Mouse (Mus musculus) stomach, embryonic 16.5 days (tissue): Measurements from ENCODE around the gene Fbxl3. TPM values are rescaled to one million over a fixed set of nuclear protein-coding genes. Genes with fewer than 3 reads are reported as not detected.
A peak's percentile ranks its signal among the peaks of the same experiment; 100 is the strongest.

Source experiments
- ATAC-seq: fragments of 200-750 bp; cut with Nextera tagmentation; 2 replicates; pipeline ENCODE4 v1.8.0; 2017; ENCODE audit warnings: moderate number of reproducible peaks, moderate TSS enrichment; ENCODE audit not compliant: insufficient read depth, low FRiP score
- H3K27ac ChIP-seq: fragments of 300-500 bp; sonication (generic); 2 replicates; pipeline ENCODE4 v1.5.1; 2014; ENCODE audit warnings: low read length
- H3K27me3 ChIP-seq: fragments of 300-500 bp; sonication (generic); 2 replicates; pipeline ENCODE4 v1.6.1; 2014; ENCODE audit warnings: low read length, control low read depth, mixed read lengths; ENCODE audit not compliant: control insufficient read depth, insufficient read depth
- H3K36me3 ChIP-seq: fragments of 300-500 bp; sonication (generic); 2 replicates; pipeline ENCODE4 v1.6.1; 2014; ENCODE audit warnings: low read length; ENCODE audit not compliant: control insufficient read depth, insufficient read depth
- H3K4me1 ChIP-seq: fragments of 300-500 bp; sonication (generic); 2 replicates; pipeline ENCODE4 v1.6.1; 2014; ENCODE audit warnings: low read length, control low read depth, mixed read lengths; ENCODE audit not compliant: control insufficient read depth, insufficient read depth
- H3K4me2 ChIP-seq: fragments of 300-500 bp; sonication (generic); 2 replicates; pipeline ENCODE4 v1.6.1; 2014; ENCODE audit warnings: low read depth, low read length, mixed read lengths
- H3K4me3 ChIP-seq: fragments of 300-500 bp; sonication (generic); replicated peaks from 2 replicates; pipeline ENCODE4 v1.5.1; 2014; ENCODE audit warnings: mild to moderate bottlenecking, low read length
- H3K9ac ChIP-seq: fragments of 300-500 bp; sonication (generic); 2 replicates; pipeline ENCODE4 v1.6.1; 2014; ENCODE audit warnings: low read length
- H3K9me3 ChIP-seq: fragments of 300-500 bp; sonication (generic); replicated peaks from 2 replicates; pipeline ENCODE4 v1.6.1; 2016; ENCODE audit warnings: low read length, control low read depth; ENCODE audit not compliant: control insufficient read depth
- WGBS: fragments of 180-500 bp; shearing (Covaris S2); extraction: QIAGEN DNeasy Blood & Tissue Kit; methylation state at CpG from one replicate; pipeline ENCODE4 v1.1.7; 2014; 5-methylcytosine and 5-hydroxymethylcytosine counted together
- polyA plus RNA-seq: library from polyadenylated mRNA; unstranded; fragments of >200 nt; fragmentation: Nextera tagmentation; extraction: Ambion mirVana; gene quantifications from 2 replicates; pipeline ENCODE4 v1.2.1, GENCODE M21; 2015

Gene Fbxl3
- polyA plus RNA-seq, 1 experiment from 2014 or later: 22.1 TPM

GRCm38 (mm10) chr14:103059495-103059894 lies 39.9 kb downstream of the Fbxl3 start:
- no peaks in the 10 kb centered on the region for H3K9me3 ChIP-seq
- no peak overlapping the region for H3K9ac ChIP-seq
- H3K4me1 ChIP-seq: no peaks in the 10 kb centered on the region
- no peak overlapping the region for H3K27ac ChIP-seq
- no peaks in the 10 kb centered on the region for H3K27me3 ChIP-seq
- H3K36me3 ChIP-seq: no peaks in the 10 kb centered on the region
- no peak overlapping the region for H3K4me2 ChIP-seq
- WGBS: 80% methylated on average over 10 of the region's 10 CpGs
- no peak for ATAC-seq
- H3K4me3 ChIP-seq: no peak overlapping the region

- Histone ChIP-seq H3K4me2 (no peak overlapping the region), H3K9me3 (no peaks in the 10 kb centered on the region), H3K4me3 (no peak overlapping the region), H3K27ac (no peak overlapping the region), H3K36me3 (no peaks in the 10 kb centered on the region), H3K9ac (no peak overlapping the region), H3K27me3 (no peaks in the 10 kb centered on the region), H3K4me1 (no peaks in the 10 kb centered on the region)
- WGBS: 32% methylated on average over 1 of the region's 1 CpGs
- no peak for ATAC-seq
Observed at GRCm38 (mm10) chr14:103058998-103059397, 40.4 kb downstream of the Fbxl3 start.

- ATAC-seq: no peak
- WGBS: 89% methylated on average over 7 of the region's 7 CpGs
- no peak overlapping the region for H3K9ac ChIP-seq
- H3K27me3 ChIP-seq: no peaks in the 10 kb centered on the region
- H3K9me3 ChIP-seq: no peaks in the 10 kb centered on the region
- no peaks in the 10 kb centered on the region for H3K4me1 ChIP-seq
- no peak overlapping the region for H3K4me3 ChIP-seq
- H3K36me3 ChIP-seq: no peaks in the 10 kb centered on the region
- H3K4me2 ChIP-seq: no peak overlapping the region
- no peak overlapping the region for H3K27ac ChIP-seq
Observed at GRCm38 (mm10) chr14:103056601-103057000, 42.8 kb downstream of the Fbxl3 start.

- 84% methylated on average over 13 of the region's 13 CpGs for WGBS
- no peak overlapping the region for H3K9ac ChIP-seq
Observed at GRCm38 (mm10) chr14:103054731-103055130, 44.6 kb downstream of the Fbxl3 start.

GRCm38 (mm10) chr14:103051159-103051769 lies 48.1 kb downstream of the Fbxl3 start:
- peak; percentile 90 for ATAC-seq
- no peaks in the 10 kb centered on the region for H3K9me3 ChIP-seq
- 31% methylated on average over 8 of the region's 8 CpGs for WGBS

More at GRCm38 (mm10) chr14:103054731-103055130, 44.6 kb downstream of the Fbxl3 start:
- Histone ChIP-seq H3K36me3 (no peaks in the 10 kb centered on the region), H3K4me2 (no peak overlapping the region), H3K4me1 (no peaks in the 10 kb centered on the region), H3K4me3 (no peak overlapping the region), H3K9me3 (no peaks in the 10 kb centered on the region), H3K27me3 (no peaks in the 10 kb centered on the region), H3K27ac (no peak overlapping the region)
- ATAC-seq: no peak

GRCm38 (mm10) chr14:103048292-103049086 lies 50.9 kb downstream of the Fbxl3 start:
- H3K27ac ChIP-seq: no peak overlapping the region
- no peak for ATAC-seq
- no peaks in the 10 kb centered on the region for H3K4me1 ChIP-seq
- H3K9me3 ChIP-seq: no peaks in the 10 kb centered on the region
- H3K4me3 ChIP-seq: no peak overlapping the region
- H3K36me3 ChIP-seq: no peaks in the 10 kb centered on the region
- no peak overlapping the region for H3K4me2 ChIP-seq
- WGBS: 76% methylated on average over 11 of the region's 11 CpGs
- no peak overlapping the region for H3K9ac ChIP-seq
- no peaks in the 10 kb centered on the region for H3K27me3 ChIP-seq

More at GRCm38 (mm10) chr14:103051159-103051769, 48.1 kb downstream of the Fbxl3 start:
- H3K27ac ChIP-seq: no peak overlapping the region
- no peak overlapping the region for H3K9ac ChIP-seq
- H3K27me3 ChIP-seq: no peaks in the 10 kb centered on the region
- no peaks in the 10 kb centered on the region for H3K36me3 ChIP-seq
- H3K4me2 ChIP-seq: no peak overlapping the region
- no peaks in the 10 kb centered on the region for H3K4me1 ChIP-seq
- no peak overlapping the region for H3K4me3 ChIP-seq

GRCm38 (mm10) chr14:103046677-103047076 lies 52.7 kb downstream of the Fbxl3 start, which contains the start of gene Acod1:
Gene Acod1 (plus strand): TSS chr14:103046977.
- H3K4me1 ChIP-seq: no peaks in the 10 kb centered on the region
- WGBS: 71% methylated on average over 2 of the region's 2 CpGs
- H3K27me3 ChIP-seq: no peaks in the 10 kb centered on the region
- no peak within 1 kb of the TSS for H3K9ac ChIP-seq
- no peak within 1 kb of the TSS for H3K4me2 ChIP-seq
- ATAC-seq: no peak
- H3K27ac ChIP-seq: no peak within 1 kb of the TSS
- no peak within 1 kb of the TSS for H3K4me3 ChIP-seq
- no peaks in the 10 kb centered on the region for H3K9me3 ChIP-seq
- no peaks in the 10 kb centered on the region for H3K36me3 ChIP-seq

- Histone ChIP-seq H3K9me3 (no peaks in the 10 kb centered on the region), H3K4me1 (no peaks in the 10 kb centered on the region; the same call in 1 of the 2 replicates), H3K9ac (no peak overlapping the region), H3K4me3 (no peak overlapping the region), H3K4me2 (no peak overlapping the region), H3K36me3 (no peaks in the 10 kb centered on the region), H3K27me3 (no peaks in the 10 kb centered on the region), H3K27ac (no peak overlapping the region)
- ATAC-seq: no peak
- WGBS: 81% methylated on average over 3 of the region's 3 CpGs
Observed at GRCm38 (mm10) chr14:103037016-103037415, 62.4 kb downstream of the Fbxl3 start.

GRCm38 (mm10) chr14:103034076-103034475 lies 65.3 kb downstream of the Fbxl3 start:
- Histone ChIP-seq H3K4me3 (no peak overlapping the region), H3K9ac (no peak overlapping the region), H3K4me2 (no peak overlapping the region), H3K36me3 (no peaks in the 10 kb centered on the region), H3K27me3 (no peaks in the 10 kb centered on the region), H3K27ac (no peak overlapping the region), H3K4me1 (no peaks in the 10 kb centered on the region; the same call in 1 of the 2 replicates), H3K9me3 (no peaks in the 10 kb centered on the region)
- WGBS: 82% methylated on average over 9 of the region's 9 CpGs
- no peak for ATAC-seq
